Mouse (Mus musculus) CH12.LX (cell line): Measurements from ENCODE around the gene Hist1h3c.

Experiments used
- HCFC1 ChIP-seq: IDR thresholded peaks from 2 replicates; pipeline ENCODE4 v1.6.1; 2012; ENCODE audit warnings: low read depth, mild to moderate bottlenecking, inconsistent platforms, low read length, improper control_type of control experiment
- MAFK ChIP-seq: IDR thresholded peaks from 2 replicates; pipeline ENCODE4 v1.6.1; 2011; ENCODE audit warnings: low read length, improper control_type of control experiment; ENCODE audit not compliant: insufficient replicate concordance
- MAZ ChIP-seq: IDR thresholded peaks from 2 replicates; pipeline ENCODE4 v1.6.1; 2012; ENCODE audit warnings: low read depth, mild to moderate bottlenecking, inconsistent platforms, low read length, improper control_type of control experiment, moderate library complexity
- ZNF384 ChIP-seq: IDR thresholded peaks from 2 replicates; pipeline ENCODE4 v1.6.1; 2012; ENCODE audit warnings: low read depth, low read length, improper control_type of control experiment, inconsistent platforms

- TF ChIP-seq ZNF384 (no peak), MAZ (no peak), MAFK (no peak), HCFC1 (no peak)
These were observed 3.4 kb downstream of the Hist1h3c start for GRCm38 (mm10) chr13:23742007-23742406.
